Mouse (Mus musculus): ENCODE results near the gene Bag3. TPM values are rescaled to one million over a fixed set of nuclear protein-coding genes. Genes with fewer than 3 reads are reported as not detected.

Bag3 gene
- polyA plus RNA-seq, 1 experiment: 68.3 TPM

GRCm38 (mm10) chr7:128550328-128551086 lies 27.1 kb downstream of the Bag3 start:
- H3K27me3 ChIP-seq (ENCODE audit: control insufficient read depth, insufficient read depth, insufficient read length): no peaks in the 10 kb centered on the region
- no peak overlapping the region for H3ac ChIP-seq (ENCODE audit: control insufficient read depth, insufficient read length)
- peak overlapping the region; percentile 71 for H3K4me2 ChIP-seq (ENCODE audit: low read depth)
- TF ChIP-seq POLR2AphosphoS2 (IDR thresholded peaks at IDR 0.05; ENCODE audit: insufficient read length, low read depth): no peak
- TF ChIP-seq USF1 (IDR thresholded peaks at IDR 0.05; ENCODE audit: low read depth): no peak
- TF ChIP-seq POLR2A (IDR thresholded peaks at IDR 0.05; ENCODE audit: insufficient read length, low read depth): no peak
- no peak for TF ChIP-seq CEBPB (IDR thresholded peaks at IDR 0.05; ENCODE audit: insufficient read depth, poor library complexity, severe bottlenecking)
- no peak for TF ChIP-seq TCF12 (IDR thresholded peaks at IDR 0.05; ENCODE audit: insufficient read depth, poor library complexity, severe bottlenecking)
- no peak for TF ChIP-seq MYOG (IDR thresholded peaks at IDR 0.05; ENCODE audit: control insufficient read depth in 1 of 3, insufficient read depth in 1 of 3, insufficient read length in 2 of 3, low read depth in 2 of 3)
- no peak for TF ChIP-seq MYOD1 (IDR thresholded peaks at IDR 0.05; ENCODE audit: control insufficient read depth in 1 of 3, insufficient read length in 2 of 3, low read depth in 2 of 3)
- no peak for TF ChIP-seq E2F4 (IDR thresholded peaks at IDR 0.05; ENCODE audit: insufficient read depth)
- no peak for TF ChIP-seq SRF (IDR thresholded peaks at IDR 0.05; ENCODE audit: control insufficient read depth, insufficient read length, low read depth)
- no peak for TF ChIP-seq MAX (IDR thresholded peaks at IDR 0.05; ENCODE audit: low read depth)
- no peak for TF ChIP-seq TCF3 (IDR thresholded peaks at IDR 0.05; ENCODE audit: insufficient read length, low read depth)
- no peak for TF ChIP-seq REST (IDR thresholded peaks at IDR 0.05; ENCODE audit: insufficient read depth, insufficient read length)
- H3K4me3 ChIP-seq: no peak overlapping the region
- peaks cover 8% of the 10 kb centered on the region for H3K36me3 ChIP-seq (ENCODE audit: control insufficient read depth, insufficient read depth)
- H3K79me2 ChIP-seq (ENCODE audit: control insufficient read depth, insufficient read depth): no peaks in the 10 kb centered on the region

- no peaks in the 10 kb centered on the region for H3K27me3 ChIP-seq (ENCODE audit: control insufficient read depth, insufficient read depth, insufficient read length)
- peaks cover 8% of the 10 kb centered on the region for H3K36me3 ChIP-seq (ENCODE audit: control insufficient read depth, insufficient read depth)
- H3K4me3 ChIP-seq: no peak overlapping the region
- no peaks in the 10 kb centered on the region for H3K79me2 ChIP-seq (ENCODE audit: control insufficient read depth, insufficient read depth)
- H3ac ChIP-seq (ENCODE audit: control insufficient read depth, insufficient read length): no peak overlapping the region
- peak overlapping the region; percentile 71 for H3K4me2 ChIP-seq (ENCODE audit: low read depth)
- TF ChIP-seq USF1 (IDR thresholded peaks at IDR 0.05; ENCODE audit: low read depth) (no peak), MYOD1 (IDR thresholded peaks at IDR 0.05; ENCODE audit: control insufficient read depth in 1 of 3, insufficient read length in 2 of 3, low read depth in 2 of 3) (peak in 2 of 3 experiments; percentile 70 to 79), MYOG (IDR thresholded peaks at IDR 0.05; ENCODE audit: control insufficient read depth in 1 of 3, insufficient read depth in 1 of 3, insufficient read length in 2 of 3, low read depth in 2 of 3) (peak in 1 of 3 experiments; percentile 60), TCF3 (IDR thresholded peaks at IDR 0.05; ENCODE audit: insufficient read length, low read depth) (no peak), CEBPB (IDR thresholded peaks at IDR 0.05; ENCODE audit: insufficient read depth, poor library complexity, severe bottlenecking) (no peak), SRF (IDR thresholded peaks at IDR 0.05; ENCODE audit: control insufficient read depth, insufficient read length, low read depth) (no peak), POLR2A (IDR thresholded peaks at IDR 0.05; ENCODE audit: insufficient read length, low read depth) (no peak), E2F4 (IDR thresholded peaks at IDR 0.05; ENCODE audit: insufficient read depth) (no peak), TCF12 (IDR thresholded peaks at IDR 0.05; ENCODE audit: insufficient read depth, poor library complexity, severe bottlenecking) (no peak)
Measured at GRCm38 (mm10) chr7:128551087-128551457, 27.7 kb downstream of the Bag3 start.

- no peaks in the 10 kb centered on the region for H3K36me3 ChIP-seq (ENCODE audit: control insufficient read depth, insufficient read depth)
- H3ac ChIP-seq (ENCODE audit: control insufficient read depth, insufficient read length): no peak overlapping the region
- no peaks in the 10 kb centered on the region for H3K27me3 ChIP-seq (ENCODE audit: control insufficient read depth, insufficient read depth, insufficient read length)
- H3K4me2 ChIP-seq (ENCODE audit: low read depth): peak overlapping the region; percentile 39
- TF ChIP-seq MAX (IDR thresholded peaks at IDR 0.05; ENCODE audit: low read depth) (no peak), MYOD1 (IDR thresholded peaks at IDR 0.05; ENCODE audit: control insufficient read depth in 1 of 3, insufficient read length in 2 of 3, low read depth in 2 of 3) (peak in 1 of 3 experiments; percentile 3)
- no peaks in the 10 kb centered on the region for H3K79me2 ChIP-seq (ENCODE audit: control insufficient read depth, insufficient read depth)
- H3K4me3 ChIP-seq: no peak overlapping the region
Measured at GRCm38 (mm10) chr7:128553105-128553705, 29.8 kb downstream of the Bag3 start.

- H3ac ChIP-seq (ENCODE audit: control insufficient read depth, insufficient read length): no peak overlapping the region
- H3K4me3 ChIP-seq: no peak overlapping the region
- H3K27me3 ChIP-seq (ENCODE audit: control insufficient read depth, insufficient read depth, insufficient read length): no peaks in the 10 kb centered on the region
- no peaks in the 10 kb centered on the region for H3K36me3 ChIP-seq (ENCODE audit: control insufficient read depth, insufficient read depth)
- TF ChIP-seq E2F4 (IDR thresholded peaks at IDR 0.05; ENCODE audit: insufficient read depth) (no peak), TCF3 (IDR thresholded peaks at IDR 0.05; ENCODE audit: insufficient read length, low read depth) (peak; percentile 58), REST (IDR thresholded peaks at IDR 0.05; ENCODE audit: insufficient read depth, insufficient read length) (no peak), POLR2AphosphoS2 (IDR thresholded peaks at IDR 0.05; ENCODE audit: insufficient read length, low read depth) (no peak), MYOD1 (IDR thresholded peaks at IDR 0.05; ENCODE audit: control insufficient read depth in 1 of 3, insufficient read length in 2 of 3, low read depth in 2 of 3) (peak in 2 of 3 experiments; percentile 78 to 92), USF1 (IDR thresholded peaks at IDR 0.05; ENCODE audit: low read depth) (no peak), MAX (IDR thresholded peaks at IDR 0.05; ENCODE audit: low read depth) (no peak), TCF12 (IDR thresholded peaks at IDR 0.05; ENCODE audit: insufficient read depth, poor library complexity, severe bottlenecking) (peak; percentile 77), CEBPB (IDR thresholded peaks at IDR 0.05; ENCODE audit: insufficient read depth, poor library complexity, severe bottlenecking) (no peak), MYOG (IDR thresholded peaks at IDR 0.05; ENCODE audit: control insufficient read depth in 1 of 3, insufficient read depth in 1 of 3, insufficient read length in 2 of 3, low read depth in 2 of 3) (peak in 2 of 3 experiments; percentile 58 to 85), POLR2A (IDR thresholded peaks at IDR 0.05; ENCODE audit: insufficient read length, low read depth) (peak; percentile 33)
- H3K79me2 ChIP-seq (ENCODE audit: control insufficient read depth, insufficient read depth): no peaks in the 10 kb centered on the region
- peak overlapping the region; percentile 64 for H3K4me2 ChIP-seq (ENCODE audit: low read depth)
Measured at GRCm38 (mm10) chr7:128554502-128554901, 31.1 kb downstream of the Bag3 start.

Measured in myocyte (in vitro differentiated cells).